Mouse (Mus musculus): ENCODE results near the gene Ap2a1. TPM values are rescaled to one million over a fixed set of nuclear protein-coding genes. Genes with fewer than 3 reads are reported as not detected.

Ap2a1 gene
- polyA plus RNA-seq, 1 experiment, result 107 TPM

DNA sequence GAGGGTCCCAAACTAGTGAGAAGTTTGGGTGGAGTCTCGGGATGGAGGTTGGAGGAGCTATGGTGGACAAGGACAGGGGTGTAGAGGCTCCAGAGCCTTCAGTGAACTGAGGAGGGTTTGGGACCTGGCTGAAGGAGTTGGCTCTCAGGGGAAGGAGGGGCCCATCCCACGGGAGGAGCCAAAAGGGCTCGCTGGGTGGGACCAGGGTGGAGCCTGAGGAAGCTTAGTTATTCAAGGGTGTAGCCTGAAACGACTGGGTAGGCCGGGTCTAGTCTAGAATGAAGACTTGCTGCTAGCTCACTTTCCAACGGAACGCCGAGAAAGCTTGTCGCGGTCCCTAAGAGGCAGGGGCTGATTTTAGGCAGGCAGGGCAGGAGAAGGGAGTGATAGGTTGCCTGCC is 22.7 kb upstream of the Ap2a1 start:
- peaks cover 2% of the 10 kb centered on the region for H3K4me1 ChIP-seq (ENCODE audit: control insufficient read depth, insufficient read depth, low read length)
- H3K9ac ChIP-seq (ENCODE audit: low read depth, poor library complexity, severe bottlenecking), result peak overlapping the region; percentile 46
- TF ChIP-seq POLR2A (IDR thresholded peaks at IDR 0.05; ENCODE audit: insufficient read depth, low read length) (peak; percentile 88), CTCF (IDR thresholded peaks at IDR 0.05; ENCODE audit: low read depth, low read length) (no peak)
- H3K4me3 ChIP-seq (ENCODE audit: low read depth, low read length), result peak overlapping the region; percentile 75
- H3K27ac ChIP-seq (ENCODE audit: insufficient read depth, low read length), result peak overlapping the region; percentile 47
- H3K9me3 ChIP-seq (replicated peaks; ENCODE audit: control insufficient read depth, insufficient read depth, low read length, poor library complexity, severe bottlenecking), result no peaks in the 10 kb centered on the region
- no peaks in the 10 kb centered on the region for H3K27me3 ChIP-seq (ENCODE audit: control insufficient read depth, insufficient read depth, low read length, poor library complexity, severe bottlenecking)
- no peaks in the 10 kb centered on the region for H3K36me3 ChIP-seq (ENCODE audit: control insufficient read depth, insufficient read depth, low read length, poor library complexity, severe bottlenecking)

DNA sequence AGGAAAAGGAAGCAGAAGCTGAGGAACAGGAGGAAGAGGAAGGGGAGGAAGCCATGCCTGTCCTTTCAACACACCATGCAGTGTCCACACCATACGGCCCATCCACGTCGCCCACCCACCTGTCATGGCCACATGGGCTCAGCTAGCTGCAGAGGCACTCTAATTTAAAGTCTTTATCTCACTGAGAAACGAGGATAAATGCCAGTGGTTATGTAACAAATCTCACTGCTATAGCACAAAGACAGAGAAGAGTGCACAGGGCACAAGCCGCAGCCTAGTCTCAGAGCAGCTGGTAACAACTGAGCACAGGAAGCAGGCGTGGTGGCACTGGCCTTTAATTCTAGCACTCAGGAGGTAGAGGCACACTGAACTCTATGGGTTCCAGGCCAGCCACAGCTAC is 20.6 kb upstream of the Ap2a1 start:
- Histone ChIP-seq H3K9ac (ENCODE audit: low read depth, poor library complexity, severe bottlenecking) (no peak overlapping the region), H3K4me1 (ENCODE audit: control insufficient read depth, insufficient read depth, low read length) (peaks cover 2% of the 10 kb centered on the region), H3K4me3 (ENCODE audit: low read depth, low read length) (no peak overlapping the region), H3K36me3 (ENCODE audit: control insufficient read depth, insufficient read depth, low read length, poor library complexity, severe bottlenecking) (no peaks in the 10 kb centered on the region), H3K27ac (ENCODE audit: insufficient read depth, low read length) (no peak overlapping the region), H3K9me3 (replicated peaks; ENCODE audit: control insufficient read depth, insufficient read depth, low read length, poor library complexity, severe bottlenecking) (no peaks in the 10 kb centered on the region), H3K27me3 (ENCODE audit: control insufficient read depth, insufficient read depth, low read length, poor library complexity, severe bottlenecking) (no peaks in the 10 kb centered on the region)
- TF ChIP-seq CTCF (IDR thresholded peaks at IDR 0.05; ENCODE audit: low read depth, low read length) (no peak), EP300 (IDR thresholded peaks at IDR 0.05; ENCODE audit: insufficient read depth, low read depth, low read length) (no peak), POLR2A (IDR thresholded peaks at IDR 0.05; ENCODE audit: insufficient read depth, low read length) (no peak)

DNA sequence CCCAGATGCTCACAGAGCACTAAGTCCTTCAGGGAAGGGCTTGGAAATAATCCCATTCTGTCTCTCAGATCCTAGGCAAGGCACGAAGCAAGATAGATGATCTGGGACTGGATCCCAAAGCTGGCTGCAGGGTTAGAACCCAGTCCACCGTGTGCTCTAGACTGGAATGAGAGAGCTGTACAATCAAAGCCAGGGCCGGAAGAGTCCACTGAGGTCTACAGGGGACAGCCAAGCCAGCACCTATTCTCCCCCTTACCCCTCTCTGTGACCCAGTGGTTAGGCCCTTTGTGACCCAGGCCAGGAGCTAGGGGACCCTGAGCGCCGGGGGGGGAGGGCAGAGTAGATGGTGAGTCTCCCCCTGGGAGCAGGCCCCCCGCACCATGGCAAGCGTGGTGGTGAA is 13.6 kb upstream of the Ap2a1 start, which contains the start of gene Tsks:
Gene Tsks (plus strand): TSS at position 301 of the 400 bp plus-strand sequence.
- Histone ChIP-seq H3K4me1 (ENCODE audit: control insufficient read depth, insufficient read depth, low read length) (no peaks in the 10 kb centered on the region), H3K9me3 (replicated peaks; ENCODE audit: control insufficient read depth, insufficient read depth, low read length, poor library complexity, severe bottlenecking) (no peaks in the 10 kb centered on the region), H3K9ac (ENCODE audit: low read depth, poor library complexity, severe bottlenecking) (no peak within 1 kb of the TSS), H3K36me3 (ENCODE audit: control insufficient read depth, insufficient read depth, low read length, poor library complexity, severe bottlenecking) (no peaks in the 10 kb centered on the region), H3K4me3 (ENCODE audit: low read depth, low read length) (no peak within 1 kb of the TSS), H3K27ac (ENCODE audit: insufficient read depth, low read length) (no peak within 1 kb of the TSS), H3K27me3 (ENCODE audit: control insufficient read depth, insufficient read depth, low read length, poor library complexity, severe bottlenecking) (no peaks in the 10 kb centered on the region)
- TF ChIP-seq CTCF (IDR thresholded peaks at IDR 0.05; ENCODE audit: low read depth, low read length) (no peak), POLR2A (IDR thresholded peaks at IDR 0.05; ENCODE audit: insufficient read depth, low read length) (no peak), EP300 (IDR thresholded peaks at IDR 0.05; ENCODE audit: insufficient read depth, low read depth, low read length) (no peak)

DNA sequence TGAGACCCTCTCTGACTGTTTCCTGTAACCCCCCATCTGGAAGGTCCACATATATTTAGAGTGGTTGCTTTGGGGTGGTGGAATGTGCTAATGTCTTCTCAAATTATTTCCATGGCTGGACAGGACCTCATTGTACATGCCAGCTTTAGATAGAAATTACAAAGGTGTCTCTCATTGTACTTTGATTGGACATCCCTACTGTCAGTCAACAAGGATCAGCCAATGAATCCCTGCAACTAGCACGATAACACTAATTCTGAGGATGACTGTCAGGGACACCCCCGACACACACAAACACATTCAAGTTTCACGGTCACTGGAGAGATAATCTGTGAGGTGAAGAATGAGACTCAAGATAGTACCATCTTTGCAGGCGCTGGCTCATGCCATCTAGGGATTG is 9.4 kb upstream of the Ap2a1 start:
- Histone ChIP-seq H3K36me3 (ENCODE audit: control insufficient read depth, insufficient read depth, low read length, poor library complexity, severe bottlenecking) (no peaks in the 10 kb centered on the region), H3K27ac (ENCODE audit: insufficient read depth, low read length) (no peak overlapping the region), H3K27me3 (ENCODE audit: control insufficient read depth, insufficient read depth, low read length, poor library complexity, severe bottlenecking) (no peaks in the 10 kb centered on the region), H3K9me3 (replicated peaks; ENCODE audit: control insufficient read depth, insufficient read depth, low read length, poor library complexity, severe bottlenecking) (no peaks in the 10 kb centered on the region), H3K4me3 (ENCODE audit: low read depth, low read length) (no peak overlapping the region), H3K4me1 (ENCODE audit: control insufficient read depth, insufficient read depth, low read length) (no peaks in the 10 kb centered on the region), H3K9ac (ENCODE audit: low read depth, poor library complexity, severe bottlenecking) (no peak overlapping the region)
- TF ChIP-seq EP300 (IDR thresholded peaks at IDR 0.05; ENCODE audit: insufficient read depth, low read depth, low read length), result no peak
- no peak for TF ChIP-seq POLR2A (IDR thresholded peaks at IDR 0.05; ENCODE audit: insufficient read depth, low read length)

DNA sequence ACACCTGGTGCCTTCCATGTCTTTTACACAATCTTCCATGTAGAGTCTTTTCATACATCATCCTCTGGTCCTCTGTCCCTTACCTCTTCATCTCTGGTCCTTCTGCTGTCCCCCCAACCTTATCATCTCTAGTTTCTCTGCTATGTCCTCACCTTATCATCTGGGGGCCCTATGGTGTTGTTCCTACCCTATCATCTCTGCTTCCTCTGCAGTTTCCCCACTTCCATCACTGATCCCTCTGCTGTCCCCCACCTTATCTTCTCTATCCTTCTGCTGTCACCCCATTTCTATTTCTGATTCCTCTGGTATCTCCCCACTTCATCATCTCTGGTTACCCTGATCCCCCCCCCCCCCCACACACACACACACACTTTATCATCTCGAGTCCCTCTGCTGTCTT is 726 bp downstream of the Ap2a1 start:
- H3K4me1 ChIP-seq (ENCODE audit: control insufficient read depth, insufficient read depth, low read length), result no peaks in the 10 kb centered on the region
- no peak for TF ChIP-seq EP300 (IDR thresholded peaks at IDR 0.05; ENCODE audit: insufficient read depth, low read depth, low read length)
- no peak for TF ChIP-seq POLR2A (IDR thresholded peaks at IDR 0.05; ENCODE audit: insufficient read depth, low read length)
- no peak for TF ChIP-seq CTCF (IDR thresholded peaks at IDR 0.05; ENCODE audit: low read depth, low read length)
- peaks cover 9% of the 10 kb centered on the region for H3K36me3 ChIP-seq (ENCODE audit: control insufficient read depth, insufficient read depth, low read length, poor library complexity, severe bottlenecking)
- peak overlapping the region; percentile 80 for H3K9ac ChIP-seq (ENCODE audit: low read depth, poor library complexity, severe bottlenecking)
- peak overlapping the region; percentile 95 for H3K4me3 ChIP-seq (ENCODE audit: low read depth, low read length)
- no peaks in the 10 kb centered on the region for H3K9me3 ChIP-seq (replicated peaks; ENCODE audit: control insufficient read depth, insufficient read depth, low read length, poor library complexity, severe bottlenecking)
- H3K27me3 ChIP-seq (ENCODE audit: control insufficient read depth, insufficient read depth, low read length, poor library complexity, severe bottlenecking), result no peaks in the 10 kb centered on the region
- H3K27ac ChIP-seq (ENCODE audit: insufficient read depth, low read length), result no peak overlapping the region

DNA sequence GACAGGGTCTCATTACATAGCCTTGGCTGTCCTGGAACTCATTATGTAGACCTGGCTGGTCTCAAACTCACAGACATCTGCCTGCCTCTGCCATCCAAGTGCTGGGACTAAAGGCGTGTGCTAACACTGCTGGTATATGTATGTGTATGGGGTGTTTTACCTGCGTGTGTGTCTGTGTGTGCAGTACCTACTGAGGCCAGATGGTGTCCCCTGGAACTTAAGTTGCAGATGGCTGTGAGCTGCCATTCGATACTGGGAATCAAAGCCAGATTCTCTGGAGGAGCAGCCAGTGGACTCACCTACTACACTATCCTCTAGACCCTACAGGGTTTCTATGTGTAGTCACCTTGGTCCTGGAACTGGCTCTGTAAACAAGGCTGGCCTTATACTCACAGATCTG is 3.8 kb downstream of the Ap2a1 start:
- Histone ChIP-seq H3K9ac (ENCODE audit: low read depth, poor library complexity, severe bottlenecking) (no peak overlapping the region), H3K4me3 (ENCODE audit: low read depth, low read length) (no peak overlapping the region), H3K9me3 (replicated peaks; ENCODE audit: control insufficient read depth, insufficient read depth, low read length, poor library complexity, severe bottlenecking) (no peaks in the 10 kb centered on the region), H3K36me3 (ENCODE audit: control insufficient read depth, insufficient read depth, low read length, poor library complexity, severe bottlenecking) (peaks cover 12% of the 10 kb centered on the region), H3K4me1 (ENCODE audit: control insufficient read depth, insufficient read depth, low read length) (no peaks in the 10 kb centered on the region), H3K27me3 (ENCODE audit: control insufficient read depth, insufficient read depth, low read length, poor library complexity, severe bottlenecking) (no peaks in the 10 kb centered on the region), H3K27ac (ENCODE audit: insufficient read depth, low read length) (no peak overlapping the region)
- no peak for TF ChIP-seq POLR2A (IDR thresholded peaks at IDR 0.05; ENCODE audit: insufficient read depth, low read length)
- TF ChIP-seq EP300 (IDR thresholded peaks at IDR 0.05; ENCODE audit: insufficient read depth, low read depth, low read length), result no peak
- peak; percentile 64 for TF ChIP-seq CTCF (IDR thresholded peaks at IDR 0.05; ENCODE audit: low read depth, low read length)
